Comparison of ENCODE assay signal across 31 mouse cellular contexts in the genomic region with DNA sequence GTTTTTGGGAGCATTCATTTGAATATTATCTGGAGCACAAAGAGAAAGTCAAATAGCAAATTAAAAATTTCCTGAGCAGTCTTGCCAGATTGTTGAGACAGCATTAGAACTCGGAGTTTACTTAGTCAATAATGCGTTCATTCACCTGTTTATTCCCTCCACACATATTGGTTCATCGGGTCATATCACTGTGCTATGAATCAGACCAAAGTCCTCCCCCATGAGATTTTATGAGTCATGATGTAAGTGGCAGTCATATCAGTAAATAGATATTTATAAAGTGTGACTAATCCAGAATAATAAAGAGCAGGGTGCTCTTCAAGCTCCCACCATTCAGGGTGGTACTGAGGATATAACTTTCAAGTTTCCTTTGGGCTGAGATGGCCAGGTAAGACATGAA. TPM values are rescaled to one million over a fixed set of nuclear protein-coding genes. Genes with fewer than 3 reads are reported as not detected.
DNase-seq lines count a peak whose midpoint lies in the region; ATAC-seq and TF ChIP-seq lines count a peak whose summit lies in the region.
"Had no signal": no experiment of that assay in that cellular context is flagged by ENCODE, and none has a peak within 500 bp of the region (broad histone marks: within the 10 kb centered on the region; RNA-seq: fewer than 3 reads in every experiment).

No protein-coding gene starts in this region.

- H3K4me3 ChIP-seq in C2C12 (ENCODE audit: insufficient read depth, poor library complexity, severe bottlenecking), result no peak overlapping the region
- no peak overlapping the region for H3K4me3 ChIP-seq in intestine, embryonic 15.5 days (replicated peaks)
- no peak overlapping the region for H3K4me3 ChIP-seq in intestine, postnatal 0 days (ENCODE audit: low read depth, low read length)
- no peak overlapping the region for H3K4me3 ChIP-seq in stomach, postnatal 0 days (ENCODE audit: low read depth, low read length)
- no peak overlapping the region for H3K4me3 ChIP-seq in forebrain, embryonic 12.5 days (replicated peaks)
- H3K4me3 ChIP-seq: embryonic facial prominence, embryonic 13.5 days; embryonic facial prominence, embryonic 15.5 days; erythroblast, embryonic 14.5 days had no signal

- H3K79me2 ChIP-seq in C2C12 (ENCODE audit: control insufficient read depth, insufficient read depth), result no peaks in the 10 kb centered on the region

- 81% methylated on average over 3 of the region's 3 CpGs for WGBS in intestine, embryonic 15.5 days
- 52% methylated on average over 3 of the region's 3 CpGs for WGBS in intestine, postnatal 0 days
- 79% methylated on average over 3 of the region's 3 CpGs for WGBS in stomach, postnatal 0 days
- WGBS in forebrain, embryonic 12.5 days, result 92% methylated on average over 3 of the region's 3 CpGs

- TF ChIP-seq CTCF in C2C12 (IDR thresholded peaks at IDR 0.05; ENCODE audit: control insufficient read depth, insufficient read depth, insufficient read length), result no peak
- no peak for TF ChIP-seq CTCF in intestine, postnatal 0 days (IDR thresholded peaks at IDR 0.05; ENCODE audit: low read depth)
- TF ChIP-seq CTCF in stomach, postnatal 0 days (IDR thresholded peaks at IDR 0.05; ENCODE audit: low read depth), result no peak

- H3ac ChIP-seq in C2C12 (ENCODE audit: control insufficient read depth, insufficient read length, low read depth), result no peak overlapping the region

- H3K9me3 ChIP-seq in intestine, embryonic 15.5 days, result no peaks in the 10 kb centered on the region
- no peaks in the 10 kb centered on the region for H3K9me3 ChIP-seq in intestine, postnatal 0 days (ENCODE audit: control insufficient read depth)
- H3K9me3 ChIP-seq in stomach, postnatal 0 days (ENCODE audit: control insufficient read depth, low read length), result no peaks in the 10 kb centered on the region
- H3K9me3 ChIP-seq in forebrain, embryonic 12.5 days, result no peaks in the 10 kb centered on the region
- H3K9me3 ChIP-seq: embryonic facial prominence, embryonic 13.5 days; embryonic facial prominence, embryonic 15.5 days; G1E had no signal

- no peak overlapping the region for H3K27ac ChIP-seq in intestine, embryonic 15.5 days
- H3K27ac ChIP-seq in intestine, postnatal 0 days (ENCODE audit: low read depth, low read length), result peak overlapping the region; percentile 16; the same call in 1 of the 2 replicates
- no peak overlapping the region for H3K27ac ChIP-seq in stomach, postnatal 0 days (replicated peaks)
- no peak overlapping the region for H3K27ac ChIP-seq in forebrain, embryonic 12.5 days
- H3K27ac ChIP-seq: embryonic facial prominence, embryonic 13.5 days; embryonic facial prominence, embryonic 15.5 days had no signal

- ATAC-seq in intestine, embryonic 15.5 days, result peak; percentile 53; the same call in 1 of the 2 replicates
- ATAC-seq in intestine, postnatal 0 days, result peak; percentile 86
- peak; percentile 90 for ATAC-seq in stomach, postnatal 0 days (ENCODE audit: low FRiP score, low TSS enrichment)
- no peak for ATAC-seq in forebrain, embryonic 12.5 days (ENCODE audit: low FRiP score)
- no peak for ATAC-seq in megakaryocyte progenitor cell, adult 5-6 weeks (replicated peaks; ENCODE audit: poor library complexity)
- ATAC-seq: activated CD4-positive, CD25-positive, alpha-beta regulatory T cell, adult 4 months; forebrain, embryonic 14.5 days; forebrain, postnatal 0 days; Patski had no signal

- H3K4me1 ChIP-seq in intestine, embryonic 15.5 days (replicated peaks), result no peaks in the 10 kb centered on the region
- H3K4me1 ChIP-seq in intestine, postnatal 0 days (replicated peaks; ENCODE audit: control insufficient read depth, insufficient read depth, low read length), result no peaks in the 10 kb centered on the region
- H3K4me1 ChIP-seq in stomach, postnatal 0 days (replicated peaks; ENCODE audit: control insufficient read depth, insufficient read depth), result no peaks in the 10 kb centered on the region
- no peaks in the 10 kb centered on the region for H3K4me1 ChIP-seq in forebrain, embryonic 12.5 days
- H3K4me1 ChIP-seq: embryonic facial prominence, embryonic 13.5 days; embryonic facial prominence, embryonic 15.5 days had no signal

- no peak overlapping the region for H3K9ac ChIP-seq in intestine, embryonic 15.5 days
- no peak overlapping the region for H3K9ac ChIP-seq in intestine, postnatal 0 days (ENCODE audit: low read depth, low read length)
- no peak overlapping the region for H3K9ac ChIP-seq in stomach, postnatal 0 days (ENCODE audit: low read length)
- no peak overlapping the region for H3K9ac ChIP-seq in forebrain, embryonic 12.5 days
- H3K9ac ChIP-seq: embryonic facial prominence, embryonic 13.5 days; embryonic facial prominence, embryonic 15.5 days; forebrain, postnatal 0 days had no signal

- H3K79me3 ChIP-seq in C2C12 (ENCODE audit: low read depth), result no peaks in the 10 kb centered on the region

- H3K27me3 ChIP-seq in C2C12 (ENCODE audit: control insufficient read depth, insufficient read depth, insufficient read length), result no peaks in the 10 kb centered on the region
- H3K27me3 ChIP-seq in intestine, embryonic 15.5 days (replicated peaks), result no peaks in the 10 kb centered on the region
- H3K27me3 ChIP-seq in intestine, postnatal 0 days (replicated peaks; ENCODE audit: control insufficient read depth, insufficient read depth, low read length), result no peaks in the 10 kb centered on the region
- no peaks in the 10 kb centered on the region for H3K27me3 ChIP-seq in stomach, postnatal 0 days (ENCODE audit: control insufficient read depth, insufficient read depth, low read length)
- H3K27me3 ChIP-seq in forebrain, embryonic 12.5 days, result no peaks in the 10 kb centered on the region
- H3K27me3 ChIP-seq: embryonic facial prominence, embryonic 13.5 days; embryonic facial prominence, embryonic 15.5 days; Patski had no signal

- no peak overlapping the region for H3K4me2 ChIP-seq in intestine, embryonic 15.5 days (replicated peaks)
- H3K4me2 ChIP-seq in intestine, postnatal 0 days (replicated peaks; ENCODE audit: low read depth), result 0 out of 2 replicates have a peak overlapping the region, but pooled peaks have one; percentile 21
- H3K4me2 ChIP-seq in stomach, postnatal 0 days (replicated peaks; ENCODE audit: low read depth), result no peak overlapping the region
- no peak overlapping the region for H3K4me2 ChIP-seq in forebrain, embryonic 12.5 days
- H3K4me2 ChIP-seq: embryonic facial prominence, embryonic 13.5 days; embryonic facial prominence, embryonic 15.5 days had no signal

- TF ChIP-seq EP300 in stomach, postnatal 0 days (optimal IDR thresholded peaks at IDR 0.05), result no peak

- no peak for DNase-seq in stomach, postnatal 0 days (ENCODE audit: low spot score)
- DNase-seq in heart, postnatal 4 days, result no peak
- no peak for DNase-seq in ovary, postnatal 10 days (ENCODE audit: low spot score)
- DNase-seq: adrenal gland, adult 2 months; adrenal gland, postnatal 10 days; adrenal gland, postnatal 25 days; B cell, adult 2 months; cerebellum, adult 11 months; cerebellum, adult 18-20 months; cerebellum, adult 8-10 months; cerebellum, adult 9-11 months; cerebellum, postnatal 14 days; cerebellum, postnatal 36 days; embryo, embryonic 11 days; forebrain, postnatal 0 days had no signal

- H3K36me3 ChIP-seq in C2C12 (ENCODE audit: control insufficient read depth, insufficient read depth), result no peaks in the 10 kb centered on the region
- no peaks in the 10 kb centered on the region for H3K36me3 ChIP-seq in intestine, embryonic 15.5 days
- H3K36me3 ChIP-seq in intestine, postnatal 0 days (ENCODE audit: control insufficient read depth, insufficient read depth), result no peaks in the 10 kb centered on the region
- H3K36me3 ChIP-seq in stomach, postnatal 0 days (ENCODE audit: control insufficient read depth, insufficient read depth, low read length), result no peaks in the 10 kb centered on the region
- H3K36me3 ChIP-seq in forebrain, embryonic 12.5 days (replicated peaks), result no peaks in the 10 kb centered on the region
- H3K36me3 ChIP-seq: embryonic facial prominence, embryonic 13.5 days; embryonic facial prominence, embryonic 15.5 days; G1E had no signal

TF ChIP-seq in C2C12, 6 proteins besides CTCF, POLR2A, EP300 and RAD21 (continues in another document):
- no peak for TF ChIP-seq USF1 (IDR thresholded peaks at IDR 0.05; ENCODE audit: low read depth)
- TF ChIP-seq MYOG (IDR thresholded peaks at IDR 0.05; ENCODE audit: control insufficient read depth, extremely low read depth, insufficient read length), result no peak
- TF ChIP-seq CEBPB (IDR thresholded peaks at IDR 0.05; ENCODE audit: low read depth), result no peak
- TF ChIP-seq MAX (IDR thresholded peaks at IDR 0.05), result no peak

RNA-seq across cellular contexts. Expression of gene Clca2, which starts 26.9 kb away (rescaled TPM):
- 0.27 TPM for polyA plus RNA-seq in C2C12 (2012; fragmentation: generic; extraction: Trizol)
- 0.35 and 0.50 TPM in 2 replicates for polyA plus RNA-seq in intestine, embryonic 15.5 days (2015; fragmentation: Nextera tagmentation; extraction: Ambion mirVana)
- 0.47 and 0.51 TPM in 2 replicates for polyA plus RNA-seq in intestine, postnatal 0 days (2015; fragmentation: Nextera tagmentation; extraction: Ambion mirVana)
- 2.9 and 3.0 TPM in 2 replicates for polyA plus RNA-seq in stomach, postnatal 0 days (2015; fragmentation: Nextera tagmentation; extraction: Ambion mirVana)
- total RNA-seq in heart, postnatal 4 days (2021), result under 1 TPM in 1 of 2 experiments, not detected in 1; 0.48 TPM
- polyA plus RNA-seq in forebrain, embryonic 12.5 days (2016; fragmentation: Nextera tagmentation; extraction: Ambion mirVana), result 0.15 and 0.19 TPM in 2 replicates
- total RNA-seq in megakaryocyte progenitor cell, adult 5-6 weeks (2015), result not detected in 2 replicates
- not detected in 2 replicates for total RNA-seq in megakaryocyte progenitor cell, adult 5-6 weeks (2017)
- total RNA-seq: adrenal gland, adult 2 months; adrenal gland, postnatal 25 days; common myeloid progenitor, adult 5-6 weeks; forebrain, postnatal 0 days had no signal
- polyA plus RNA-seq: activated CD4-positive, CD25-positive, alpha-beta regulatory T cell, adult 4 months; erythroblast, embryonic 14.5 days; forebrain, postnatal 0 days; G1E had no signal

RNA-seq across cellular contexts. Expression of gene Clca1, which starts 39.8 kb away (rescaled TPM):
- not detected for polyA plus RNA-seq in C2C12 (2012; fragmentation: generic; extraction: Trizol)
- 32.6 and 55.4 TPM in 2 replicates for polyA plus RNA-seq in intestine, embryonic 15.5 days (2015; fragmentation: Nextera tagmentation; extraction: Ambion mirVana)
- polyA plus RNA-seq in intestine, postnatal 0 days (2015; fragmentation: Nextera tagmentation; extraction: Ambion mirVana), result 129 and 164 TPM in 2 replicates
- polyA plus RNA-seq in stomach, postnatal 0 days (2015; fragmentation: Nextera tagmentation; extraction: Ambion mirVana), result 6.8 and 20.2 TPM in 2 replicates
- not detected for total RNA-seq in heart, postnatal 4 days (2021)
- polyA plus RNA-seq in forebrain, embryonic 12.5 days (2016; fragmentation: Nextera tagmentation; extraction: Ambion mirVana), result 0.06 TPM in 1 of 2 replicates, not detected in the other
- not detected in 2 replicates for total RNA-seq in megakaryocyte progenitor cell, adult 5-6 weeks (2015)
- total RNA-seq in megakaryocyte progenitor cell, adult 5-6 weeks (2017), result not detected in 2 replicates
- total RNA-seq: adrenal gland, adult 2 months; adrenal gland, postnatal 10 days; adrenal gland, postnatal 25 days; adrenal gland, postnatal 4 days; common myeloid progenitor, adult 5-6 weeks; forebrain, postnatal 0 days had no signal
- polyA plus RNA-seq: activated CD4-positive, CD25-positive, alpha-beta regulatory T cell, adult 4 months; adrenal gland, adult 2 months; embryonic facial prominence, embryonic 11.5 days; embryonic facial prominence, embryonic 13.5 days; erythroblast, embryonic 14.5 days; forebrain, embryonic 11.5 days; forebrain, embryonic 14.5 days; forebrain, postnatal 0 days; G1E; Patski had no signal

RNA-seq across cellular contexts. Expression of gene Odf2l, which starts 46.0 kb away (rescaled TPM):
- 3.3 TPM for polyA plus RNA-seq in C2C12 (2012; fragmentation: generic; extraction: Trizol)
- 14.2 and 18.1 TPM in 2 replicates for polyA plus RNA-seq in intestine, embryonic 15.5 days (2015; fragmentation: Nextera tagmentation; extraction: Ambion mirVana)
- 11.4 and 14.6 TPM in 2 replicates for polyA plus RNA-seq in intestine, postnatal 0 days (2015; fragmentation: Nextera tagmentation; extraction: Ambion mirVana)
- polyA plus RNA-seq in stomach, postnatal 0 days (2015; fragmentation: Nextera tagmentation; extraction: Ambion mirVana), result 7.1 and 8.8 TPM in 2 replicates
- total RNA-seq in heart, postnatal 4 days (2021), result 10 to 100 TPM; 13.8 to 18.9 TPM
- 31.3 and 31.7 TPM in 2 replicates for polyA plus RNA-seq in forebrain, embryonic 12.5 days (2016; fragmentation: Nextera tagmentation; extraction: Ambion mirVana)
- 43.3 and 46.6 TPM in 2 replicates for total RNA-seq in megakaryocyte progenitor cell, adult 5-6 weeks (2015)
- total RNA-seq in megakaryocyte progenitor cell, adult 5-6 weeks (2017), result 23.2 and 37.2 TPM in 2 replicates

Comparison
In these comparisons a context has a peak if more than half of its experiments do, and no peak if none do; other contexts are left out.
1. ATAC-seq: peak in intestine, embryonic 15.5 days (single experiment), intestine, postnatal 0 days (single experiment) and stomach, postnatal 0 days (single experiment); none in forebrain, embryonic 12.5 days (single experiment) and megakaryocyte progenitor cell, adult 5-6 weeks (single experiment).